Comparison of ENCODE assay signal across 16 mouse cellular contexts in the genomic region with DNA sequence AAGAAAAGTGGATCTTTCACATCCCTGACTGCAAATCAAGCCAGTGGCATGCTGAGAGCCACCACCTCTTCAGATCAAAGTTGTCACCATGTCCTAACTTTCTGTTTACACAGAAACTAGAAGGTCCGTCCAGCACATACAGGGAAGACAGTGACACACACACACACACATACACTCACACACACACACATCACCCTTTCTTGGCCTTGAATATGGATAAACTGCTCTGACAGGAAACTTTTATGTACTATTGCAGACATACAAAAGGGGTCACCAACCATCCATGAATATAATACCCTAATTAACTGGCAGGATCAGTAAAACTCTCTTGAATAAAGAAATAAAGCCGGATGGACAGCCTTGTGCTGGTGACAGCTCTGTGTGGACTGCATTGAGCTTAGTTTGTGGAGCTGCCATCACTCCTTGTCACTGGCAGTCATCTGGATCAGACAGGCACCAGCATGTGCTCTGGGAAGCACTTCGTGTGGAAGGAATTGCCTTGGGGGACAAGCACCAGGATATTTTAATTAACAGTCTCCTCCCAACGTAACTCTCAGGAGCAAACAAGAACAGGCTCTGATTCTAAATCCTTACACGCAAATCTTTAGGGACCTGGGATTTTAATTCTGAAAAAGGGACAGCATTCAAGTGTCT.
A peak's percentile ranks its signal among the peaks of the same experiment; 100 is the strongest.
DNase-seq lines count a peak whose midpoint lies in the region; ATAC-seq lines count a peak whose summit lies in the region.
"Had no signal": no experiment of that assay in that cellular context is flagged by ENCODE, and none has a peak within 500 bp of the region (broad histone marks: within the 10 kb centered on the region; RNA-seq: fewer than 3 reads in every experiment).

No protein-coding gene starts in this region.

- H3K4me2 ChIP-seq in embryonic facial prominence, embryonic 11.5 days (ENCODE audit: low read depth, low read length) = no peak overlapping the region
- H3K4me2 ChIP-seq in forebrain, embryonic 14.5 days (ENCODE audit: low read length) = no peak overlapping the region
- no peak overlapping the region for H3K4me2 ChIP-seq in hindbrain, embryonic 16.5 days (ENCODE audit: low read length)
- H3K4me2 ChIP-seq: embryonic facial prominence, embryonic 12.5 days; heart, embryonic 13.5 days; neural tube, embryonic 12.5 days had no signal

- H3K9ac ChIP-seq in embryonic facial prominence, embryonic 11.5 days (replicated peaks; ENCODE audit: low read length) = no peak overlapping the region
- H3K9ac ChIP-seq in forebrain, embryonic 14.5 days (ENCODE audit: low read length) = no peak overlapping the region
- H3K9ac ChIP-seq in hindbrain, embryonic 16.5 days (ENCODE audit: low read depth, low read length) = no peak overlapping the region
- H3K9ac ChIP-seq: embryonic facial prominence, embryonic 12.5 days; heart, embryonic 13.5 days; neural tube, embryonic 12.5 days had no signal

- WGBS in embryonic facial prominence, embryonic 11.5 days = 23% methylated on average over 5 of the region's 5 CpGs
- WGBS in embryonic facial prominence, embryonic 10.5 days = 25% methylated on average over 5 of the region's 5 CpGs
- 5% methylated on average over 5 of the region's 5 CpGs for WGBS in forebrain, embryonic 14.5 days
- WGBS in hindbrain, embryonic 16.5 days = 24% methylated on average over 5 of the region's 5 CpGs

- H3K9me3 ChIP-seq in embryonic facial prominence, embryonic 11.5 days (replicated peaks; ENCODE audit: control insufficient read depth, low read length) = no peaks in the 10 kb centered on the region
- H3K9me3 ChIP-seq in embryonic facial prominence, embryonic 10.5 days = no peaks in the 10 kb centered on the region
- H3K9me3 ChIP-seq in forebrain, embryonic 14.5 days (replicated peaks; ENCODE audit: control insufficient read depth, low read length) = no peaks in the 10 kb centered on the region
- no peaks in the 10 kb centered on the region for H3K9me3 ChIP-seq in hindbrain, embryonic 16.5 days (ENCODE audit: control insufficient read depth, low read length)
- H3K9me3 ChIP-seq: embryonic facial prominence, embryonic 12.5 days; heart, embryonic 13.5 days; neural tube, embryonic 12.5 days had no signal

- H3K27ac ChIP-seq in embryonic facial prominence, embryonic 11.5 days (replicated peaks; ENCODE audit: low read depth, low read length) = no peak overlapping the region
- no peak overlapping the region for H3K27ac ChIP-seq in embryonic facial prominence, embryonic 10.5 days (replicated peaks)
- peak overlapping the region; percentile 49; the same call in 1 of the 2 replicates for H3K27ac ChIP-seq in forebrain, embryonic 14.5 days (ENCODE audit: low read depth, low read length)
- no peak overlapping the region for H3K27ac ChIP-seq in hindbrain, embryonic 16.5 days (ENCODE audit: low read depth, low read length)
- H3K27ac ChIP-seq: embryonic facial prominence, embryonic 12.5 days; heart, embryonic 13.5 days; neural tube, embryonic 12.5 days had no signal

- no peaks in the 10 kb centered on the region for H3K27me3 ChIP-seq in embryonic facial prominence, embryonic 11.5 days (ENCODE audit: control insufficient read depth, insufficient read depth, low read length)
- no peaks in the 10 kb centered on the region for H3K27me3 ChIP-seq in embryonic facial prominence, embryonic 10.5 days (replicated peaks; ENCODE audit: low read depth, poor library complexity, severe bottlenecking)
- no peaks in the 10 kb centered on the region for H3K27me3 ChIP-seq in forebrain, embryonic 14.5 days (replicated peaks; ENCODE audit: control insufficient read depth, insufficient read depth, low read length)
- H3K27me3 ChIP-seq in hindbrain, embryonic 16.5 days (replicated peaks; ENCODE audit: control insufficient read depth, insufficient read depth, low read length) = no peaks in the 10 kb centered on the region
- H3K27me3 ChIP-seq: CH12.LX; embryonic facial prominence, embryonic 12.5 days; heart, embryonic 13.5 days; neural tube, embryonic 12.5 days had no signal

- H3K4me1 ChIP-seq in embryonic facial prominence, embryonic 11.5 days (ENCODE audit: control insufficient read depth, insufficient read depth, low read length) = no peaks in the 10 kb centered on the region
- H3K4me1 ChIP-seq in embryonic facial prominence, embryonic 10.5 days = peaks cover 6% of the 10 kb centered on the region
- H3K4me1 ChIP-seq in forebrain, embryonic 14.5 days (ENCODE audit: control insufficient read depth, insufficient read depth, low read length) = peaks cover 9% of the 10 kb centered on the region; the same call in 1 of the 2 replicates
- H3K4me1 ChIP-seq in hindbrain, embryonic 16.5 days (ENCODE audit: control insufficient read depth, insufficient read depth, low read depth, low read length) = no peaks in the 10 kb centered on the region
- H3K4me1 ChIP-seq: embryonic facial prominence, embryonic 12.5 days; neural tube, embryonic 12.5 days had no signal

- H3K4me3 ChIP-seq in embryonic facial prominence, embryonic 11.5 days (ENCODE audit: low read depth, low read length) = no peak overlapping the region
- no peak overlapping the region for H3K4me3 ChIP-seq in embryonic facial prominence, embryonic 10.5 days
- H3K4me3 ChIP-seq in forebrain, embryonic 14.5 days (ENCODE audit: low read depth, low read length) = no peak overlapping the region
- H3K4me3 ChIP-seq in hindbrain, embryonic 16.5 days (ENCODE audit: low read length) = no peak overlapping the region
- H3K4me3 ChIP-seq: embryonic facial prominence, embryonic 12.5 days; heart, embryonic 13.5 days; neural tube, embryonic 12.5 days had no signal

- H3K36me3 ChIP-seq in embryonic facial prominence, embryonic 11.5 days (replicated peaks; ENCODE audit: control insufficient read depth, insufficient read depth, low read depth, low read length) = no peaks in the 10 kb centered on the region
- no peaks in the 10 kb centered on the region for H3K36me3 ChIP-seq in embryonic facial prominence, embryonic 10.5 days (replicated peaks)
- H3K36me3 ChIP-seq in forebrain, embryonic 14.5 days (ENCODE audit: control insufficient read depth, insufficient read depth, low read length) = no peaks in the 10 kb centered on the region
- no peaks in the 10 kb centered on the region for H3K36me3 ChIP-seq in hindbrain, embryonic 16.5 days (ENCODE audit: control insufficient read depth, insufficient read depth, low read length)
- H3K36me3 ChIP-seq: embryonic facial prominence, embryonic 12.5 days; heart, embryonic 13.5 days; neural tube, embryonic 12.5 days had no signal

- DNase-seq in embryonic facial prominence, embryonic 11.5 days (ENCODE audit: low spot score) = peak; percentile 24
- no peak for DNase-seq in embryonic facial prominence, embryonic 10.5 days (ENCODE audit: low spot score)
- DNase-seq in forebrain, embryonic 14.5 days (ENCODE audit: low spot score) = peak; percentile 82
- DNase-seq in retina, postnatal 1 day = peak; percentile 32
- no peak for DNase-seq in layer of hippocampus, postnatal 14 days (ENCODE audit: low spot score in 2 of 2)
- DNase-seq in kidney, postnatal 10 days = no peak
- no peak for DNase-seq in thymus, postnatal 14 days
- DNase-seq: adrenal gland, postnatal 14 days; cerebellum, adult 9-11 months; gastrocnemius, postnatal 25 days; kidney, adult 8-10 months had no signal

- no peak for ATAC-seq in embryonic facial prominence, embryonic 11.5 days (replicated peaks; ENCODE audit: insufficient number of reproducible peaks, low FRiP score, low TSS enrichment, low read depth)
- peak; percentile 95 for ATAC-seq in forebrain, embryonic 14.5 days
- ATAC-seq in hindbrain, embryonic 16.5 days = peak; percentile 63; the same call in 1 of the 2 replicates

Comparison
In these comparisons a context has a peak if more than half of its experiments do, and no peak if none do; other contexts are left out.
1. DNase-seq: peak in embryonic facial prominence, embryonic 11.5 days (single experiment), forebrain, embryonic 14.5 days (single experiment) and retina, postnatal 1 day (single experiment); none in embryonic facial prominence, embryonic 10.5 days (single experiment), layer of hippocampus, postnatal 14 days (0 of 2), kidney, postnatal 10 days (single experiment) and thymus, postnatal 14 days (single experiment).